Mouse (Mus musculus) heart, adult 8-10 months (tissue): Measurements from ENCODE around the gene Ltbr. TPM values are rescaled to one million over a fixed set of nuclear protein-coding genes. Genes with fewer than 3 reads are reported as not detected.
A peak's percentile ranks its signal among the peaks of the same experiment; 100 is the strongest.

Source experiments
- DNase-seq: peaks from one replicate; pipeline ENCODE4 v3.0.0; 2022; ENCODE audit warnings: low spot score
- total RNA-seq, 4 experiments: library from RNA; stranded (reverse); gene quantifications; 2 replicates each; pipeline ENCODE4 v1.2.4; 2022

Ltbr gene
- total RNA-seq, 4 experiments from 2014 or later, result 24.4 to 26.2 (median 25.5) TPM

- no peak for DNase-seq
These were observed 31.9 kb upstream of the Ltbr start for GRCm38 (mm10) chr6:125345625-125346024.

GRCm38 (mm10) chr6:125344866-125345265 is 31.2 kb upstream of the Ltbr start:
- no peak for DNase-seq

GRCm38 (mm10) chr6:125344084-125344483 is 30.4 kb upstream of the Ltbr start:
- DNase-seq, result no peak

- no peak for DNase-seq
These were observed 28.5 kb upstream of the Ltbr start for GRCm38 (mm10) chr6:125342198-125342597.

- no peak for DNase-seq
These were observed 26.6 kb upstream of the Ltbr start for GRCm38 (mm10) chr6:125340244-125340643.

GRCm38 (mm10) chr6:125338791-125339660 is 25.3 kb upstream of the Ltbr start:
- DNase-seq, result no peak

- no peak for DNase-seq
These were observed 20.7 kb upstream of the Ltbr start for GRCm38 (mm10) chr6:125334356-125334755.

GRCm38 (mm10) chr6:125333112-125333899 is 19.6 kb upstream of the Ltbr start:
- DNase-seq, result no peak

- DNase-seq, result peak; percentile 97
These were observed 17.1 kb upstream of the Ltbr start for GRCm38 (mm10) chr6:125330626-125331326.

- peak; percentile 66 for DNase-seq
These were observed 14.6 kb upstream of the Ltbr start for GRCm38 (mm10) chr6:125328243-125328642.

- no peak for DNase-seq
These were observed 11.7 kb upstream of the Ltbr start for GRCm38 (mm10) chr6:125325337-125325736.

- DNase-seq, result no peak
These were observed 9.9 kb upstream of the Ltbr start for GRCm38 (mm10) chr6:125323547-125323946.

- DNase-seq, result no peak
These were observed 9.1 kb upstream of the Ltbr start for GRCm38 (mm10) chr6:125322794-125323193.

- DNase-seq, result no peak
These were observed 7.6 kb upstream of the Ltbr start for GRCm38 (mm10) chr6:125321114-125321855.

GRCm38 (mm10) chr6:125320323-125320722 is 6.6 kb upstream of the Ltbr start, which contains the start of gene Scnn1a:
TSS of gene Scnn1a (plus strand) at chr6:125320659.
- no peak for DNase-seq

- DNase-seq, result no peak
These were observed 6.2 kb upstream of the Ltbr start for GRCm38 (mm10) chr6:125319919-125320296.

- no peak for DNase-seq
These were observed 5.6 kb upstream of the Ltbr start for GRCm38 (mm10) chr6:125318981-125319918.

GRCm38 (mm10) chr6:125317077-125317476 is 3.4 kb upstream of the Ltbr start:
- DNase-seq, result no peak

GRCm38 (mm10) chr6:125314746-125315145 is 1.1 kb upstream of the Ltbr start:
- DNase-seq, result no peak

- no peak for DNase-seq
These were observed 512 bp upstream of the Ltbr start for GRCm38 (mm10) chr6:125314231-125314563.
